Mouse (Mus musculus) lung, embryonic 16.5 days (tissue): ENCODE results near the gene Ctdsp2. TPM values are rescaled to one million over a fixed set of nuclear protein-coding genes. Genes with fewer than 3 reads are reported as not detected.
A peak's percentile ranks its signal among the peaks of the same experiment; 100 is the strongest.

Source experiments
- ATAC-seq: fragments of 200-750 bp; cut with Nextera tagmentation; 2 replicates; pipeline ENCODE4 v1.8.0; 2017; ENCODE audit warnings: low read depth, mild to moderate bottlenecking, moderate library complexity
- H3K27ac ChIP-seq: fragments of 300-500 bp; sonication (generic); 2 replicates; pipeline ENCODE4 v1.5.1; 2014; ENCODE audit warnings: mild to moderate bottlenecking, control low read depth, low read length
- H3K27me3 ChIP-seq: fragments of 300-500 bp; sonication (generic); 2 replicates; pipeline ENCODE4 v1.6.1; 2014; ENCODE audit warnings: low read depth, low read length, mixed read lengths; ENCODE audit not compliant: control insufficient read depth, insufficient read depth
- H3K36me3 ChIP-seq: fragments of 300-500 bp; sonication (generic); 2 replicates; pipeline ENCODE4 v1.6.1; 2014; ENCODE audit warnings: low read length; ENCODE audit not compliant: control insufficient read depth, insufficient read depth
- H3K4me1 ChIP-seq: fragments of 300-500 bp; sonication (generic); replicated peaks from 2 replicates; pipeline ENCODE4 v1.6.1; 2014; ENCODE audit warnings: low read length, mixed read lengths; ENCODE audit not compliant: control insufficient read depth, insufficient read depth
- H3K4me2 ChIP-seq: fragments of 300-500 bp; sonication (generic); 2 replicates; pipeline ENCODE4 v1.6.1; 2014; ENCODE audit warnings: low read depth, low read length, control low read depth
- H3K4me3 ChIP-seq: fragments of 300-500 bp; sonication (generic); 2 replicates; pipeline ENCODE4 v1.5.1; 2014; ENCODE audit warnings: mild to moderate bottlenecking, low read length, control low read depth
- H3K9ac ChIP-seq: fragments of 300-500 bp; sonication (generic); 2 replicates; pipeline ENCODE4 v1.6.1; 2014; ENCODE audit warnings: low read length, control low read depth
- H3K9me3 ChIP-seq: fragments of 300-500 bp; sonication (generic); 2 replicates; pipeline ENCODE4 v1.6.1; 2016; ENCODE audit warnings: low read length; ENCODE audit not compliant: control insufficient read depth
- WGBS: fragments of 180-500 bp; shearing (Covaris S2); extraction: QIAGEN DNeasy Blood & Tissue Kit; methylation state at CpG from one replicate; pipeline ENCODE4 v1.1.7; 2014; 5-methylcytosine and 5-hydroxymethylcytosine counted together
- polyA plus RNA-seq: library from polyadenylated mRNA; unstranded; fragments of >200 nt; fragmentation: Nextera tagmentation; extraction: Ambion mirVana; gene quantifications from 2 replicates; pipeline ENCODE4 v1.2.1, GENCODE M21; 2015

The Ctdsp2 gene
- polyA plus RNA-seq, 1 experiment from 2014 or later, result 66.2 TPM

GRCm38 (mm10) chr10:126957359-126958107 is 21.0 kb upstream of the Ctdsp2 start:
- H3K9ac ChIP-seq, result peak overlapping the region; percentile 11; the same call in 1 of the 2 replicates
- H3K36me3 ChIP-seq, result no peaks in the 10 kb centered on the region
- 0 out of 2 replicates have a peak overlapping the region, but pooled peaks have one; percentile 15 for H3K4me3 ChIP-seq
- ATAC-seq, result peak; percentile 65
- H3K27ac ChIP-seq, result peak overlapping the region; percentile 70
- H3K4me2 ChIP-seq, result peak overlapping the region; percentile 47
- H3K9me3 ChIP-seq, result no peaks in the 10 kb centered on the region
- H3K27me3 ChIP-seq, result no peaks in the 10 kb centered on the region
- peaks cover 25% of the 10 kb centered on the region for H3K4me1 ChIP-seq
- 6% methylated on average over 25 of the region's 25 CpGs for WGBS

- Histone ChIP-seq H3K27me3 (no peaks in the 10 kb centered on the region), H3K9ac (no peak overlapping the region), H3K4me2 (no peak overlapping the region), H3K36me3 (no peaks in the 10 kb centered on the region), H3K9me3 (no peaks in the 10 kb centered on the region), H3K4me1 (peaks cover 35% of the 10 kb centered on the region), H3K27ac (no peak overlapping the region), H3K4me3 (no peak overlapping the region)
- no peak for ATAC-seq
- WGBS, result 82% methylated on average over 8 of the region's 8 CpGs
Measured at GRCm38 (mm10) chr10:126960496-126960895, 18.0 kb upstream of the Ctdsp2 start.

GRCm38 (mm10) chr10:126961757-126962156 is 16.8 kb upstream of the Ctdsp2 start:
- Histone ChIP-seq H3K9me3 (no peaks in the 10 kb centered on the region), H3K27me3 (no peaks in the 10 kb centered on the region), H3K36me3 (no peaks in the 10 kb centered on the region), H3K4me3 (no peak overlapping the region), H3K27ac (peak overlapping the region; percentile 97), H3K9ac (peak overlapping the region; percentile 39; the same call in 1 of the 2 replicates), H3K4me1 (peaks cover 30% of the 10 kb centered on the region), H3K4me2 (peak overlapping the region; percentile 43)
- WGBS, result 44% methylated on average over 10 of the region's 10 CpGs
- ATAC-seq, result peak; percentile 60

- WGBS, result 20% methylated on average over 15 of the region's 15 CpGs
- Histone ChIP-seq H3K27ac (peak overlapping the region; percentile 97), H3K9ac (peak overlapping the region; percentile 39), H3K4me1 (peaks cover 27% of the 10 kb centered on the region), H3K27me3 (no peaks in the 10 kb centered on the region), H3K9me3 (no peaks in the 10 kb centered on the region), H3K4me2 (peak overlapping the region; percentile 43), H3K36me3 (no peaks in the 10 kb centered on the region), H3K4me3 (0 out of 2 replicates have a peak overlapping the region, but pooled peaks have one; percentile 6)
- peak; percentile 89 for ATAC-seq
Measured at GRCm38 (mm10) chr10:126962271-126962965, 16.1 kb upstream of the Ctdsp2 start.

- Histone ChIP-seq H3K4me3 (no peak overlapping the region), H3K27ac (peak overlapping the region; percentile 97), H3K4me1 (peaks cover 22% of the 10 kb centered on the region), H3K9ac (peak overlapping the region; percentile 32; the same call in 1 of the 2 replicates), H3K9me3 (no peaks in the 10 kb centered on the region), H3K27me3 (no peaks in the 10 kb centered on the region), H3K36me3 (no peaks in the 10 kb centered on the region), H3K4me2 (0 out of 2 replicates have a peak overlapping the region, but pooled peaks have one; percentile 2)
- ATAC-seq, result peak; percentile 10
- WGBS, result 30% methylated on average over 6 of the region's 6 CpGs
Measured at GRCm38 (mm10) chr10:126962966-126963330, 15.6 kb upstream of the Ctdsp2 start.

GRCm38 (mm10) chr10:126963821-126964220 is 14.7 kb upstream of the Ctdsp2 start:
- Histone ChIP-seq H3K4me2 (no peak overlapping the region), H3K36me3 (no peaks in the 10 kb centered on the region), H3K4me1 (peaks cover 22% of the 10 kb centered on the region), H3K27me3 (no peaks in the 10 kb centered on the region), H3K27ac (peak overlapping the region; percentile 97), H3K9me3 (no peaks in the 10 kb centered on the region), H3K4me3 (no peak overlapping the region), H3K9ac (no peak overlapping the region)
- 78% methylated on average over 8 of the region's 8 CpGs for WGBS
- no peak for ATAC-seq

- Histone ChIP-seq H3K9me3 (no peaks in the 10 kb centered on the region), H3K4me2 (peak overlapping the region; percentile 39), H3K4me1 (peaks cover 30% of the 10 kb centered on the region), H3K36me3 (no peaks in the 10 kb centered on the region), H3K9ac (no peak overlapping the region), H3K4me3 (no peak overlapping the region), H3K27me3 (no peaks in the 10 kb centered on the region), H3K27ac (peak overlapping the region; percentile 78)
- 5% methylated on average over 12 of the region's 12 CpGs for whole genome bisulfite sequencing
- ATAC-seq, result peak; percentile 13; the same call in 1 of the 2 replicates
Measured at GRCm38 (mm10) chr10:126971363-126972050, 7.0 kb upstream of the Ctdsp2 start.

GRCm38 (mm10) chr10:126972051-126972725 is 6.3 kb upstream of the Ctdsp2 start:
- peak overlapping the region; percentile 8; the same call in 1 of the 2 replicates for H3K9ac ChIP-seq

More at GRCm38 (mm10) chr10:126972051-126972725, 6.3 kb upstream of the Ctdsp2 start:
- Histone ChIP-seq H3K27me3 (no peaks in the 10 kb centered on the region), H3K9me3 (no peaks in the 10 kb centered on the region), H3K4me3 (no peak overlapping the region), H3K4me1 (peaks cover 32% of the 10 kb centered on the region), H3K27ac (peak overlapping the region; percentile 78), H3K4me2 (peak overlapping the region; percentile 39), H3K36me3 (no peaks in the 10 kb centered on the region)
- 12% methylated on average over 13 of the region's 13 CpGs for WGBS
- ATAC-seq, result peak; percentile 86
